Mouse (Mus musculus) cerebellum, postnatal 4 days (tissue): ENCODE measurements around the gene Klc4.

Experiments
- DNase-seq, 2 experiments: peaks; one replicate each; pipeline ENCODE4 v3.0.0; 2022; ENCODE audit warnings: low spot score in 2 of 2, mixed read lengths in 1 of 2

Klc4 gene

GRCm38 (mm10) chr17:46621324-46621723 lies 24.5 kb downstream of the Klc4 start:
- peak in 1 of 2 experiments; percentile 42 for DNase-seq

GRCm38 (mm10) chr17:46619683-46620357 lies 26.0 kb downstream of the Klc4 start:
- no peak for DNase-seq

GRCm38 (mm10) chr17:46618769-46619682 lies 26.8 kb downstream of the Klc4 start:
- no peak for DNase-seq

GRCm38 (mm10) chr17:46618394-46618768 lies 27.4 kb downstream of the Klc4 start:
- no peak for DNase-seq

GRCm38 (mm10) chr17:46617799-46618198 lies 28.0 kb downstream of the Klc4 start:
- DNase-seq: no peak

GRCm38 (mm10) chr17:46613229-46613628 lies 32.6 kb downstream of the Klc4 start:
- no peak for DNase-seq

- no peak for DNase-seq
These were observed 33.0 kb downstream of the Klc4 start for GRCm38 (mm10) chr17:46612820-46613219.

- DNase-seq: no peak
These were observed 33.6 kb downstream of the Klc4 start for GRCm38 (mm10) chr17:46612189-46612588.

GRCm38 (mm10) chr17:46611316-46611715 lies 34.5 kb downstream of the Klc4 start:
- DNase-seq: no peak

GRCm38 (mm10) chr17:46609721-46610514 lies 35.9 kb downstream of the Klc4 start:
- no peak for DNase-seq

DNA sequence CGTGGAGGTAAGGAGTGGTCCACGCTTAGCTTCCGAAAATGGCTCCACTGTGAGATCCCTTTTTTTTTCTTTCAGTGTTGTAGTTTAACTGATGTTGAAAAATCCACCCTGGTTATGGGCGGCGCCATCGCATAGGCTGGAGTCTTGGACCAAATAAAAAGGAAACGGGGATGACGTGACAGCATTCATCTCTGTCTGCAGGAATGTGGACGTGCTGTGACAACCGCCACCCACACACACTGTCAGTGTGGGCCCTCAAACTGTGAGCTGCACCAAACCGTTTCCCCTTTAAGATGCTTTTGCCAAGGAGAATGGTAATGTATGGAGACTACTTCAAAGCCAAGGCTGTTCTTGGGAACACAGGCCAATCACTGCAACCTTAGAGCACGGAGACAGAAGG lies 39.8 kb downstream of the Klc4 start:
- DNase-seq: no peak

- no peak for DNase-seq
These were observed 40.7 kb downstream of the Klc4 start for GRCm38 (mm10) chr17:46605126-46605525.

GRCm38 (mm10) chr17:46603229-46603628 lies 42.6 kb downstream of the Klc4 start:
- DNase-seq: no peak

- DNase-seq: no peak
These were observed 43.6 kb downstream of the Klc4 start for GRCm38 (mm10) chr17:46602212-46602611.

- DNase-seq: no peak
These were observed 45.3 kb downstream of the Klc4 start for GRCm38 (mm10) chr17:46600569-46600968.

DNA sequence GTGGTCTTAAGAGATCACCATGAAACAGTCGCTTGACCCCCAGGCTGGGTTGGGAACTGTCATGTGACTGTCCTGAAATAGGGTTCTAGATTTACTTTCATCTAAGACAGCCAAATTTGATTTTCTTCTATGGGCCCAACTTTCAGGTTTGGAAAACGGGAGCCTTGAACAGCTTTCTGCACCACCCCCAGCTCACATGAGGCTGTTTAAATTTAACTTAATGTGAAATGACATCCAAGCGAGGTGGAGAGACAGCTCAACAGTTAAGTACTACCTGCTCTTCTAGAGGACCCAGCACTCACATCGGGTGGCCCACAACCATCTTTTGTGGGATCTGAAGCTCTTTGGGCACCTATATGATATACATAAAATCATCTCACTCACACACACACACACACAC lies 46.9 kb downstream of the Klc4 start:
- no peak for DNase-seq

- no peak for DNase-seq
These were observed 47.9 kb downstream of the Klc4 start for GRCm38 (mm10) chr17:46597956-46598355.

- no peak for DNase-seq
These were observed 50.5 kb downstream of the Klc4 start for GRCm38 (mm10) chr17:46595336-46595735.

- no peak for DNase-seq
These were observed 51.2 kb downstream of the Klc4 start for GRCm38 (mm10) chr17:46594606-46595005.

DNA sequence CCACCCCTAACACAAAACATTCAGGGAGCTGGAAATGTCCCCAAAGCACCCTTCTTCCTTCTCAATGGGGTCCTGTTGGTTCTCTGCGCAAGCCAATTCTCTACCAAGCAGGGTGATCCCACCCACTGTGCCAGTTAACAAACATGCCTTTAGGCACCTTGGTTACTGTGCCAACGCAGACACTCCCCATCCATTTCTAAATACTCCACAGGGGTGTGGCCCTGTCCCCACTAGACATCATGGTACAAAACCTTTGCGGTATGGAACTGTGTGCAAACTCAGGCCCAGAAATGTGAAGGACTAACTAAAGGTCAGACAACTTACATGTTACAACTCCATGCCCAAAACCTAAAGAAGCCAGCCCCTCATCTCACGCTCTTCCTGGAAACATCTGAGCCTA lies 52.7 kb downstream of the Klc4 start:
- no peak for DNase-seq

DNA sequence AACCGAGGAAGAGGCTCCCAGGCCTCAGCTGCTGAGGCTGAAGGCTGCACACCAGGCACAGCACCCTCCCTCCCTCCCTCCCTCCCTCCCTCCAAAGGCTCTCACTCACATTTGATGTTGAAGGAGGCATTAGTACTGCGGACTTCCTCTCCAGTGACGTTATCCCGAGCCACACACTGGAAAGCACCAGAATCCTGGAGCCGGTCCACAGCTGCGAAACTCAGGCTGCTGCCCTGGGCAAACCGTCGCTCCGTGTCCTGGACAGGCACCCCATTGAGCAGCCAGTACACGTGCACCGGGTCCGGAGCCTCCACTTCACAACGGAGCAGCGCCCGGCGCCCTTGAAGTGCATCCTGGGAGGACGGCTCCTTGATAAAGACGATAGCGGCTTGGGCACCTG lies 54.4 kb downstream of the Klc4 start:
- no peak for DNase-seq

DNA sequence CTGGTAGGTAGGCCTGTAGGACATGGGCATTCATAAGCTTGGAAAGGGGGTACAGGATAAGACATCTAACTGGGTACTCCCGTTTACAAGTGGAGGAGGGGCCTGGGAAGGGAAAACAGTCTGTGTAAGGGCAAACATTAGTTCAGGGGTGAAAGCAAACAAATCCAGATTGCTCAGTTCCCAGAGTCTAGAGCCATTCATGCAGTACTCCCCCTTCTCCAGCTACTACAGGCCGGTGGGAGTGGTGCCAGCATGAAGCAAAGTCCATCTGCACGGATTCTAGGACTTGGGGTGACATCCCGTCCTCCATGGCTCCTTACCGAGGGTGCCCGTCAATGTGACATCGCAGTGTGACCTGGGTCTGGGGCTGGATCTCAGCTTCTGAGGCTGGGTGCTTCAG lies 55.4 kb downstream of the Klc4 start:
- no peak for DNase-seq
